Mouse (Mus musculus) ovary, adult 10 weeks (tissue): ENCODE data around the gene Olfr1105. TPM values are rescaled to one million over a fixed set of nuclear protein-coding genes. Genes with fewer than 3 reads are reported as not detected.

Source experiments
- polyA plus RNA-seq: library from polyadenylated mRNA; stranded (reverse); fragments of 350-450 nt; fragmentation: Illumina TruSeq; extraction: RNeasy Lipid Tissue Mini Kit (QIAGEN cat#74804); gene quantifications from one replicate; pipeline ENCODE4 v1.2.3, GENCODE M21; 2014

The Olfr1105 gene
- not detected for polyA plus RNA-seq

DNA sequence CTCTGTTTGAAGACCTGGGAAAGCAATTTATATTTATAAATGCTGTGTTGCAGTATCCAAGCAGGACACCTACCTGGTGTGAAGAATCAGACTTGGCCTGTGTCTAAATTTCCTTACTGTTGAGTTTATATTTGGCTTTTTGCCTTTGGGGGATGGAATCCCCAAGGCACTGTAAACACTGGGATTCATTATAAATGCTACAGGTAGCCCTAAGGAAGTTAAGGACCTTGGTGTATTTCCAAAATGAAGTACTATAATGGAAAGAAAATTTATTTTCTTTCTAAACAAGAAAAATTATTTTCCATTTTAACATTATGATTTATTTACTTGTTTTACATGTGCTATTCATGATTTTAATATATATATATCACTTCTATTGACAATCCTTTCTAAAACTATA lies at the start of gene Olfr1105:
TSS of gene Olfr1105 (minus strand) at position 101 of the 400 bp plus-strand sequence.

DNA sequence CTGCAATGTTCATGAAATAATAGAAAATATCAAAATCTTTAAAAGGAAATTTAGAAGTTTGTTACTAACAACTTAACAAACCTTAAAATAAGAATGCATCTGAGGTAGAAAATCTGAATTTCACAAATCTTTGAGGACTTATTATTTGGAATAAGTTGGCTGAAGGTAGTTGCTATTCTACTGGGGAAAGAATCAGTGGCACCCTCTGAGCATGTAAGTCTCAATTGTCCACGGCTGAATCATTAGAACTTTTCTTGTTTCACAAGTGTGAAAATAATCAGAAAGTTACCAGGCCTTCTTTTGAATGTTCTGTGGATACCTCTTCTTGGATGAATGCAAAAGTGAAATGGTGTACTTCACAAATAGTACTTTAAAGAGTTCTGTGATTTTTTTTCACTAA lies 39.4 kb upstream of the Olfr1105 start, which contains the start of gene Olfr1107:
TSS of gene Olfr1107 (minus strand) at position 101 of the 400 bp plus-strand sequence.

DNA sequence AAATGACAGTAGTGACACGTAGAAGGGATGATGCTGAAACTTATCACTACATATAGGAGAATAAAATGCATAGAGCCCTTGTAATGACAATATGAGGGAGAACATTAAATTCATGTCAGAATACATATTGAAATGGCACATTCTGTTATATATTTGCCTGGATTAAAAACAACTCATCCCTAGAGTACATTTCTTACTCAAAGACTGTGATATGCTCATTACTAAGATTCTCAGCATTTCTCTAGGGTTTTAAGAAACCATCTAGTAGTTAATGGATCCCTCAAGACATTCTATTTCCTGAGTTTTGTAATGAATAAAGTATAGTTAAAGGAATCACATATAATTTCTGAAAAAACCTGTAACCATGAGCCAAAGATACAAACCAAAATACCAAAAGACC lies 15.8 kb upstream of the Olfr1105 start, which contains the start of gene Olfr1106:
TSS of gene Olfr1106 (minus strand) at position 101 of the 400 bp plus-strand sequence.

DNA sequence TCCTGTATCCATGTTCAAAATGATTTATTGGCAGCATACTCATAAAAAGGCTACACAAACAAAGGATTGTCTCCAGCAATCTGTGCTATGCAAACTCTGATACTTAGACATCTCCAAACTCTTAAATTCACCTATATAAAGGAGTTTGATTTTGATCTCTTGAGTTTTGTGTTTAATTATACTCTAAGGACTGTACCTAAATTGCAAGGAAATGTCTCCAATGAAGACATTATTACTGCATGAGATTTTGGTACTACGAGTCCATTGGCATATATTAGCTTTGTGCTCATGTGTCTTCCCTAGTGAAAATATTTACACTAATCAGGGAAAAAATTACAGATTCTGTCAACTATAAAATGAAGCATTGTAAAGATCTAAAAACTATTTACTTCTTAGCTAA lies 9.4 kb downstream of the Olfr1105 start, which contains the start of gene Olfr1104:
TSS of gene Olfr1104 (minus strand) at position 101 of the 400 bp plus-strand sequence.

DNA sequence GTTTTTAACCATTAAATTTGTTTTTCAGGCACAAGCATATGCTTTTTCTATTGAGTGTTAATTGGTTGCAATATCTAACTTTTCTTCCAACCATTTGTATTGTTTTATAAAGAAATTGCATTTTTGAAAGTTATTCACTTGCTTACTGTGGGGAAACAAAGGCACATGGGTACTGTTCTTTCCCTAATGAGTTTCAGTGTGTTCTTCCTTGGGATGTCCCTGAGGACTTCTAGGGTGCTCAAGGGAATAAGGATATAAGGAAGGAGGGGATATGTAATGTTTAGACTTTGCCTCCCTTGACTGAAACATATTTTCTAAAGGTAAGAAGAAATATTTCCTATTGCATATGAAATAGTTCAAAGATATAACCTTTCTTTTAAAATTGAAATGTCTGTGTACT lies 38.2 kb downstream of the Olfr1105 start, which contains the start of gene Olfr1102:
TSS of gene Olfr1102 (plus strand) at position 301 of the 400 bp plus-strand sequence.

DNA sequence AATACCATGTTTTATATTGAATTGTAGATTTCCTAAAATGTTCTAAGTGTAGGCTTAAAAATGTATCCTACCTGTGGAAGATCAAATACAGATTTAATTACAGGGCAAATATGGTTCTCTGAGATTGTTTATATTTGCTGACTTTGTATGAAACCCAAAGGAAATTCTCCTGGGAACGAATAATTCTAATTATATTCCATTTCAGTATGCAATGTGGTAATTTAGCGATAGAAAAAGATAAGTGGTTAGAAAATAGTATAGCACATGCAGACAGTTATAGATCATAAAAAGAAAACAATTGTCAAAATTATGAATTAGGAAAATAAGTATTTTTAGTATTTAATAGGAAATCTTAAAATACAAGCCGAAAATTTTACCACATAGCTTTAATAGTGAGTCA lies 45.2 kb downstream of the Olfr1105 start, which contains the start of gene Olfr1101:
TSS of gene Olfr1101 (minus strand) at position 101 of the 400 bp plus-strand sequence.

Other genes starting within 250 kb of the Olfr1105 start
- gene Olfr141, start 226.5 kb downstream of the Olfr1105 start, polyA plus RNA-seq: not detected
- not detected for gene Olfr1094, start 211.9 kb downstream of the Olfr1105 start, polyA plus RNA-seq
- gene Olfr1095, start 184.8 kb downstream of the Olfr1105 start, polyA plus RNA-seq: not detected
- not detected for gene Gm13723, start 161.7 kb downstream of the Olfr1105 start, polyA plus RNA-seq
- not detected for gene Olfr1097, start 144.3 kb downstream of the Olfr1105 start, polyA plus RNA-seq
- not detected for gene Olfr1098, start 112.0 kb downstream of the Olfr1105 start, polyA plus RNA-seq
- gene Olfr1099, start 75.8 kb downstream of the Olfr1105 start, polyA plus RNA-seq: not detected
- gene Olfr1100, start 56.6 kb downstream of the Olfr1105 start, polyA plus RNA-seq: not detected
- not detected for gene Olfr1101, start 45.3 kb downstream of the Olfr1105 start, polyA plus RNA-seq
- gene Olfr1102, start 38.1 kb downstream of the Olfr1105 start, polyA plus RNA-seq: not detected
- 0.54 TPM for gene Olfr1104, start 9.5 kb downstream of the Olfr1105 start, polyA plus RNA-seq
- gene Olfr1106, start 15.7 kb upstream of the Olfr1105 start, polyA plus RNA-seq: not detected
- not detected for gene Olfr1107, start 39.3 kb upstream of the Olfr1105 start, polyA plus RNA-seq
- gene Olfr1109, start 59.5 kb upstream of the Olfr1105 start, polyA plus RNA-seq: not detected
- not detected for gene Olfr259, start 78.0 kb upstream of the Olfr1105 start, polyA plus RNA-seq
- not detected for gene Olfr1110, start 103.8 kb upstream of the Olfr1105 start, polyA plus RNA-seq
- gene Olfr1111, start 116.1 kb upstream of the Olfr1105 start, polyA plus RNA-seq: not detected
- gene Olfr1112, start 151.3 kb upstream of the Olfr1105 start, polyA plus RNA-seq: not detected
- not detected for gene Olfr1113, start 172.4 kb upstream of the Olfr1105 start, polyA plus RNA-seq
- gene Olfr1115, start 211.5 kb upstream of the Olfr1105 start, polyA plus RNA-seq: not detected
- gene Olfr1116, start 231.0 kb upstream of the Olfr1105 start, polyA plus RNA-seq: not detected